11 mouse cellular contexts compared by ENCODE assay signal in the genomic region with DNA sequence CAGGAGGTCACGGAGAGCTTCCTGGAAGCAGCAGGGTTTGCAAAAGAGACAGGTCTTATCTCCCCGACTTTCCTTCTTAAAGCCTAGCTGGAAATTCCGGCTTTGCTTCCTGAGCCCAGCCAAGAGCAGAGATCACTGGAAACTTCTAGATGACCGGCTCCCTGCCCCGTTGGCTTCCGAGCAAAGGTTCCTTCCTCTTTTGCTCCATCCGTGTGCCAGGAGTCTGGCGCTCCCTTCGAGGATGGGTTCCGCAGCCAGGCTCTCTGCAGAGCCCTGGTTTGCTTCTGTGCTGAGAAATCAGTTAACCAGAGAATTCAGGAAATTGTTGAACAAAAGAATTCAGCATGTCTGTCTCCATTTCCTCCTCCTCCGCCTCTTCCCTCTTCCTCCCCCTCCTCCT. TPM values are rescaled to one million over a fixed set of nuclear protein-coding genes. Genes with fewer than 3 reads are reported as not detected.
DNase-seq lines count a peak whose midpoint lies in the region; ATAC-seq and TF ChIP-seq lines count a peak whose summit lies in the region.
"Had no signal": no experiment of that assay in that cellular context is flagged by ENCODE, and none has a peak within 500 bp of the region (broad histone marks: within the 10 kb centered on the region; RNA-seq: fewer than 3 reads in every experiment).

No protein-coding gene starts in this region.

- no peak for ATAC-seq in intestine, embryonic 14.5 days (replicated peaks; ENCODE audit: low FRiP score, low TSS enrichment, low read depth)
- no peak for ATAC-seq in intestine, embryonic 15.5 days
- no peak for ATAC-seq in lung, postnatal 0 days

- no peak for TF ChIP-seq CTCF in heart, adult 2 months (IDR thresholded peaks at IDR 0.05)
- TF ChIP-seq CTCF in lung, postnatal 0 days (IDR thresholded peaks at IDR 0.05): no peak

- DNase-seq in intestine, embryonic 14.5 days (ENCODE audit: low spot score): no peak
- peak in 1 of 2 experiments; percentile 63 for DNase-seq in heart, adult 2 months
- peak; percentile 53 for DNase-seq in kidney, adult 18-20 months
- peak; percentile 42 for DNase-seq in lung, postnatal 0 days (ENCODE audit: low spot score)
- no peak for DNase-seq in frontal cortex, postnatal 36 days (ENCODE audit: low spot score in 2 of 2)
- DNase-seq in spleen, postnatal 10 days (ENCODE audit: low spot score in 2 of 2): no peak
- DNase-seq in B cell, adult 2 months: no peak
- DNase-seq: right cerebral cortex, postnatal 14 days; thymus, postnatal 25 days had no signal

- TF ChIP-seq POLR2A in heart, adult 2 months (IDR thresholded peaks at IDR 0.05; ENCODE audit: insufficient read depth, low read depth, low read length): no peak

- H3K4me2 ChIP-seq in intestine, embryonic 14.5 days (ENCODE audit: low read length): no peak overlapping the region
- H3K4me2 ChIP-seq in intestine, embryonic 15.5 days (replicated peaks): no peak overlapping the region
- H3K4me2 ChIP-seq in lung, postnatal 0 days (replicated peaks; ENCODE audit: low read depth, low read length): 0 out of 2 replicates have a peak overlapping the region, but pooled peaks have one; percentile 5

- H3K27me3 ChIP-seq in intestine, embryonic 14.5 days (replicated peaks; ENCODE audit: control insufficient read depth, insufficient read depth, low read length): no peaks in the 10 kb centered on the region
- no peaks in the 10 kb centered on the region for H3K27me3 ChIP-seq in intestine, embryonic 15.5 days (replicated peaks)
- H3K27me3 ChIP-seq in heart, adult 2 months (ENCODE audit: control insufficient read depth, insufficient read depth, low read length): no peaks in the 10 kb centered on the region
- no peaks in the 10 kb centered on the region for H3K27me3 ChIP-seq in lung, postnatal 0 days (replicated peaks; ENCODE audit: insufficient read depth, low read length)

- 66% methylated on average over 11 of the region's 11 CpGs for WGBS in intestine, embryonic 14.5 days
- 62% methylated on average over 11 of the region's 11 CpGs for WGBS in intestine, embryonic 15.5 days
- 31% methylated on average over 11 of the region's 11 CpGs for WGBS in heart, adult 2 months
- 26% methylated on average over 11 of the region's 11 CpGs for WGBS in lung, postnatal 0 days

- TF ChIP-seq EP300 in heart, adult 2 months (IDR thresholded peaks at IDR 0.05; ENCODE audit: insufficient read depth, low read depth, low read length): peak; percentile 43; the same call in 1 of the 2 replicates
- no peak for TF ChIP-seq EP300 in lung, postnatal 0 days (IDR thresholded peaks at IDR 0.05)

- H3K4me3 ChIP-seq in intestine, embryonic 14.5 days (ENCODE audit: low read depth, low read length): no peak overlapping the region
- no peak overlapping the region for H3K4me3 ChIP-seq in intestine, embryonic 15.5 days (replicated peaks)
- no peak overlapping the region for H3K4me3 ChIP-seq in heart, adult 2 months
- no peak overlapping the region for H3K4me3 ChIP-seq in lung, postnatal 0 days (ENCODE audit: low read depth, low read length)

- H3K4me1 ChIP-seq in intestine, embryonic 14.5 days (replicated peaks; ENCODE audit: control insufficient read depth, insufficient read depth, low read length): no peaks in the 10 kb centered on the region
- peaks cover 2% of the 10 kb centered on the region; the same call in 1 of the 2 replicates for H3K4me1 ChIP-seq in intestine, embryonic 15.5 days (replicated peaks)
- peaks cover 13% of the 10 kb centered on the region for H3K4me1 ChIP-seq in heart, adult 2 months (ENCODE audit: control insufficient read depth, insufficient read depth, low read length)
- peaks cover 5% of the 10 kb centered on the region; the same call in 1 of the 2 replicates for H3K4me1 ChIP-seq in lung, postnatal 0 days (ENCODE audit: insufficient read depth, low read depth, low read length)

- no peaks in the 10 kb centered on the region for H3K36me3 ChIP-seq in intestine, embryonic 14.5 days (ENCODE audit: control insufficient read depth, insufficient read depth, low read length)
- no peaks in the 10 kb centered on the region for H3K36me3 ChIP-seq in intestine, embryonic 15.5 days
- no peaks in the 10 kb centered on the region for H3K36me3 ChIP-seq in heart, adult 2 months (ENCODE audit: control insufficient read depth, insufficient read depth, low read length)
- H3K36me3 ChIP-seq in lung, postnatal 0 days (ENCODE audit: insufficient read depth, low read length): no peaks in the 10 kb centered on the region

- intact Hi-C loops in heart, adult 2 months (cut with DNase I): loop anchor here (2.0 kb wide), 1 partner anchor 32 kb away; no protein-coding TSS in a partner anchor

- no peaks in the 10 kb centered on the region for H3K79me2 ChIP-seq in heart, adult 2 months (replicated peaks; ENCODE audit: control insufficient read depth, insufficient read depth, low read length)

- H3K9me3 ChIP-seq in intestine, embryonic 14.5 days (ENCODE audit: control insufficient read depth, low read length): no peaks in the 10 kb centered on the region
- H3K9me3 ChIP-seq in intestine, embryonic 15.5 days: no peaks in the 10 kb centered on the region
- no peaks in the 10 kb centered on the region for H3K9me3 ChIP-seq in lung, postnatal 0 days (ENCODE audit: low read length)

- peak overlapping the region; percentile 16; the same call in 1 of the 2 replicates for H3K27ac ChIP-seq in intestine, embryonic 14.5 days (ENCODE audit: low read depth)
- no peak overlapping the region for H3K27ac ChIP-seq in intestine, embryonic 15.5 days
- H3K27ac ChIP-seq in heart, adult 2 months: peak overlapping the region; percentile 63
- no peak overlapping the region for H3K27ac ChIP-seq in lung, postnatal 0 days (ENCODE audit: low read length)
- H3K27ac ChIP-seq: liver, embryonic 14.5 days had no signal

- no peak overlapping the region for H3K9ac ChIP-seq in intestine, embryonic 14.5 days (ENCODE audit: low read length)
- no peak overlapping the region for H3K9ac ChIP-seq in intestine, embryonic 15.5 days
- H3K9ac ChIP-seq in heart, adult 2 months (ENCODE audit: low read depth, low read length): no peak overlapping the region
- no peak overlapping the region for H3K9ac ChIP-seq in lung, postnatal 0 days (replicated peaks; ENCODE audit: low read depth)
- H3K9ac ChIP-seq: liver, embryonic 14.5 days had no signal

RNA-seq across cellular contexts. Expression of gene Rflna, which starts 10.1 kb away (rescaled TPM):
- polyA plus RNA-seq in intestine, embryonic 14.5 days (2014; fragmentation: Nextera tagmentation; extraction: Ambion mirVana): 3.0 and 4.7 TPM in 2 replicates
- polyA plus RNA-seq in intestine, embryonic 15.5 days (2015; fragmentation: Nextera tagmentation; extraction: Ambion mirVana): 2.0 and 2.2 TPM in 2 replicates
- under 1 TPM; 0.13 to 0.39 TPM for total RNA-seq in heart, adult 2 months (2021)
- 0.78 and 0.85 TPM in 2 replicates for polyA plus RNA-seq in heart, adult 2 months (2012; rRNA removed)
- polyA plus RNA-seq in lung, postnatal 0 days (2015; fragmentation: Nextera tagmentation; extraction: Ambion mirVana): 15.6 and 17.1 TPM in 2 replicates

Comparison
In these comparisons a context has a peak if more than half of its experiments do, and no peak if none do; other contexts are left out.
1. H3K27ac ChIP-seq: peak in intestine, embryonic 14.5 days (single experiment) and heart, adult 2 months (single experiment); none in intestine, embryonic 15.5 days (single experiment) and lung, postnatal 0 days (single experiment).
2. DNase-seq: peak in kidney, adult 18-20 months (single experiment) and lung, postnatal 0 days (single experiment); none in intestine, embryonic 14.5 days (single experiment), frontal cortex, postnatal 36 days (0 of 2), spleen, postnatal 10 days (0 of 2) and B cell, adult 2 months (0 of 2).